Mouse (Mus musculus): Measurements from ENCODE around the gene Bri3.

The Bri3 gene

DNA sequence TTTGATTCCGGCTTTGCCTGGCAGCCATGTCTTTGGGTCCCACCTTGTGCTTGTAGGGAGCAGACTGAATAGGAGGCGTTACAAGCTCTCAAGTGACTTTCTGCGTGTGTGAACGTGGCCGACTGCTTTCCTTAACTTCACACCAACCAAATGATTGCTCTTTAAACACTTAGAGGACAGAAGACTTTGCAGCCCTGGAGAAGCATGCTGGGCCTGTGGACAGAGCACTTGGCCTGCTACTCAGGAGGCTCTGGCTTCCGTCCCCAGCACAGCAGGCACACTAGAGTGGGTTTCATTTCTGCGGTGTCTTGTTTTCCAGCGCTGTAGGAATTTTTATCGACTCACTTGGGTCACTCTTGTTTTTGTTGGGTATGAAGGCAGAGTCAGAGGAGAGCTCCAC is 18.8 kb downstream of the Bri3 start:
- no peak for DNase-seq (ENCODE audit: extremely low spot score)

DNA sequence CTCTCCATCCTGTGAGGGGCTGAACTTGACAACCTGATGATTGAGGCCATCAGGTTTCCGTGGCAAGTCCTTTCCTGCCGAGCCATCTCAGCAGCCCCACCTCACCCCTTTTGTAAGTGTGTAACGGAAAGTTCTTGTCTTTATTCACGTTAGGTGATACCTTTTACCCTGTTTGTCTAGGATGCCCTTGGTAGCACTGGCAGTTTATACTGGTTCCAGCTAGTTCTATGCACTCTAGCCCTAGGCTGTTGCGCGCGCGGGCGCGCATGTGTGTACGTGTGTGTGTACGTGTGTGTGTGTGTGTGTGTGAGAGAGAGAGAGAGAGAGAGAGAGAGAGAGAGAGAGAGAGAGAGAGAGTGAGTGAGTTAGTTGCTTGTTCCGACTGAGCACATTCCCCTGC is 19.3 kb downstream of the Bri3 start:
- no peak for DNase-seq (ENCODE audit: extremely low spot score)

DNA sequence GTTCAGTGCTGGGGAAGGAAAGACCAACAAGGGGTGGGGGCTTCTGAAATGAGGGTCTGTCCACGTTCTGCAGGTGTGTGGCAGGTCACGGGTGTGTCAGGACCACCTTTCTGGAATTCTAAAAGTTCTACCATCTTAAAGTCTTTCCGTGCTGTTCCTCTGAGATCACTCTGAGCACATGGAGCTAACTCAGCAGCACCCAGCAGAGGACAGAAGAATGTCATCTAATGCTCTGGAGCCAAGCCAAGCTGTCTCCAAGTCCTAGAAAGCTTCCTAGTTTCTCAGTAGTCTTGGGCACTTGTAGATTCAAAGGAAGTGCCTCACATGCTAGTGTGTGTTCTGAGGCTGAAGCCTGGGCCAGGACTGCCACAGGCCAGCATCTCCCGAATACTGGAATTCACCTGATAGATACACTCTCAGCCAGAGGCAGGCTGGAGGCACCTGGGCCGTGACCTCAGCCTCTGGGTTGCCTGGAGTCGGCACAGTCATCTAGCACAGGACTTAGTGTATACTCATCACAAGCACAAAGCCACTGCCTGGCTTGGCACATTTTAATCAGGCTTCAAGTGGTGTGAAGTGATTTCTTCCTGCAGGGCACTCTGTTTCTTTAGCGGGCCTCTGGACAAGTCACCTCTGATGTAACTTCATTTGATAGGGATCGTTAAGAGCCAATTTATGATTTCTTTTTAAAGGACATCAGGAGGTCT is 23.5 kb downstream of the Bri3 start:
- no peak for DNase-seq (ENCODE audit: extremely low spot score)

DNA sequence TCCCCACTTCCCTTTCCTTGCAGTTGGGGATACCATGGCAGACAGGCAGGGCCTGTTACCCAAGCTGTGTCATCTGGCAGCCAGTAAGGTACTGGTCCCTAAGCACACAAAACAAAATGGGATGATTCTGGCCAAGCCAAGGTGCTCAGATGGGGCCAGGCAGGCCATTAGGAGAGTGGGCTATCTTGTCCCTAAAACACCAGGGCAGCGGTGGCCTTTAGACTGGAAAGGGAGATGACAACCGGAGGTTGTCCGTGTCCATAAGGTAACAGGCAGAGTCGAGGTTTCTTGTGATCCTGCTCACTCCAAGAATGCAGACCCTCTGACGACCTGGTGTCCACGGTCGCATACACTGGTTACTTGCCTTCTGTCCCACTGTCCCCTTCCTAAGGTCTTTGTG is 25.7 kb downstream of the Bri3 start:
- no peak for DNase-seq (ENCODE audit: extremely low spot score)

DNA sequence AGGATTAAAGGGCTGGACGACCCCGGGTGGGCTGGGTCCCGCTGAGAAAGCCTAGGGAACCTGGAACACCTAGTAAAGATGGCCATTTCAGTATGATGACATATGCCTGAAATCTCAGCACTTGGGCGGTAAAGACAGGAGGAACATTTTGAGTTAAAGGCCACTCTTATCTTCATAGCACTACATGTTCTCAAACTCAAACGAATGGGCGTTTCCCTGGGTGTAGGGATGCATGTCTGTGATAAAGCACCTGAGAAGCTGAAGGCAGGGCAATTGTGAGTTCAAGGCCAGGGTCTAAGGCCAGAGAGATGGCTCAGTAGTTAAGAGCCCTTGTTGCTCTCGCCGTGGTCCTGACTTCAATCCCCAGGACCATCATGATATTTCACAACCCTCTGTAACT is 26.2 kb downstream of the Bri3 start:
- DNase-seq (ENCODE audit: extremely low spot score), result no peak

DNA sequence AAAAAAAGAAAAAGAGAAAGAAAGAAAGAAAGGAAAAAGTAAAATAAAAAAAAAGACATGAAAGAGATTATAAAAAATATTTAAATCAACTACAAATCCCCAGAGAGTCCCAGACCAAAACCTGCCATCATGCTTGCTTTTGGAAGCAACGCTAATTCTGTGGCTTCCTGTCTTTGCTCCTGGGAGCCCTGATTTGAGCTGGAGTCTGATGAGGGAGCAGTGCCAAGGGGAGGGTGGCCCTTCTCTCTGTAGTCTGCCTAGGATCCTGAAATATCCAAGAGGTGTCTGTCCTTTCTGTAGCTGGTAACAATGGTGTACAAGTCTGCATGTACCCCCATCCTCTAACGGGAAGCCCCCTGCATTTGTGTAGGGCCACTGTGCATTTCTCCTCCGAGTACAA is 26.9 kb downstream of the Bri3 start:
- no peak for DNase-seq (ENCODE audit: extremely low spot score)

DNA sequence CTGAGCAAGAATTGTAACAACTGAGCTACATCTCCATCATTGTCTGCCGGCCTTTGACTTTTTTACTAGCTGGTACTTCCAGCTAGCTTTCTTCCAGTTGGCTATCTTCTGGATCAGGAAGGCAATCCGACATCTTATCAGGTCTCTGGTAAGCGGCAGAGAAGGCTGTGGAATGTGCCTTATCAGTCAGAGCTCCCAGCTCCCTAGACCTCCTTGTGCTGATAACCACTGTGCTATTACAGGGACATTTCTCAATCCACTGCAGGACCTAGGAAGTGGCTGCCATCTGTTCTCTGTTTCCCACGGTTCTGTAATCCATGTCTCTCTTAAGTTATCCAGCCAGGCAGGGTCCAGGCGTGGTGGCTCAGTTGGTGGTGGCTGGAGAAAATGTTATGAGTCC is 27.5 kb downstream of the Bri3 start:
- DNase-seq (ENCODE audit: extremely low spot score), result no peak

DNA sequence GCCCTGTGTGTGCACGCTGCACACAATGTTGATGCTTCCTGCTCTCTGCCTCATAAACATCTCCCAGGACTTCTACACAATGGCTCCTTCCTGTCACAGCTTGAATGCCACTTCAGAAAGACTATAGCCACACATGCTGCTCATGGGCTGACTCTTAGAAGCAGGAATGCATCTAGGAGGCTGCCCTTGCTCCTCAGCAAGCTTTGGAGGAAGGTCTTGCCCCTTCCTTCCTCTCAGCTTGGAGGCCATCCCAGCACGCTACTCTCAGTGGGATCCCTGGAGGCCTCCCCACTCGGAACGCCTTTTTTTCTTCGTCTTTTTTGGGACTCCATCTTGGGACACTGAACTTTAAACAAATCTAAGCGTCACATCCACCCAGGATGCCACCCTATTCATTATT is 30.7 kb downstream of the Bri3 start:
- no peak for DNase-seq (ENCODE audit: extremely low spot score)

DNA sequence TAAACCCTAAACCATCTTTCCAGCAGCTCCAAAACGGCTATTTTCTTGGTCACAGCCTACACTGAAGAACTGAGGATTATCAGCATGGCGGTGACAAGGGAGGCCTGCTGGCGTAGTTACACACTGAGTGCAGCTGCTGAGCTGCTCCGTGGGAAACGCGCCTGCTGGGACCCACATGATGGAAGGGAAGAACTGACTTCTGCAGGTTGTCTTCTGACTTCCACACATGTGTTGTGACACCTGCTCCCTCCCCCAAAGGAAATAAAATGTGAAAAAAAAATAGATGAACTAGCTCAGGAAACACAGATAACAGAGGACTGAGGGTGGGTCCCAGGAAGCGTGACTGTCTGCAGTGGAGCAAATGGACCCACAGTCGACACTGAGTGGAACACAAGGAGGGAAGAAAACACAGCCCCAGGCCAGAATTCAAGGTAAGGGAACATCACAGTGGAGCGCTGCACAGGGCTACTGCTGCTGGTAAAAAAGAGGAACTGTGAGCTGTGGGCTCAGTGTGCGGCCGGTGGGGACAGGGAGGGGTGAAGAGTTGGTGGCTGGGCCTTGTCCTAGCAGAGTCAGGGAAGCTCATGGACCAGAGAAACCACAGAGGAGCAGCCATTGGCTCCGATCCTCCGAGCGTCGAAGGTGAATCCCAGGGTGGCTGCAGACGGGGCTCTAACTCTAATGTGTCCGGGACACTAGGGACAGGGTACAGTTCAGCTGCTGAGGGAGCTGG is 32.8 kb downstream of the Bri3 start:
- DNase-seq (ENCODE audit: extremely low spot score), result no peak

DNA sequence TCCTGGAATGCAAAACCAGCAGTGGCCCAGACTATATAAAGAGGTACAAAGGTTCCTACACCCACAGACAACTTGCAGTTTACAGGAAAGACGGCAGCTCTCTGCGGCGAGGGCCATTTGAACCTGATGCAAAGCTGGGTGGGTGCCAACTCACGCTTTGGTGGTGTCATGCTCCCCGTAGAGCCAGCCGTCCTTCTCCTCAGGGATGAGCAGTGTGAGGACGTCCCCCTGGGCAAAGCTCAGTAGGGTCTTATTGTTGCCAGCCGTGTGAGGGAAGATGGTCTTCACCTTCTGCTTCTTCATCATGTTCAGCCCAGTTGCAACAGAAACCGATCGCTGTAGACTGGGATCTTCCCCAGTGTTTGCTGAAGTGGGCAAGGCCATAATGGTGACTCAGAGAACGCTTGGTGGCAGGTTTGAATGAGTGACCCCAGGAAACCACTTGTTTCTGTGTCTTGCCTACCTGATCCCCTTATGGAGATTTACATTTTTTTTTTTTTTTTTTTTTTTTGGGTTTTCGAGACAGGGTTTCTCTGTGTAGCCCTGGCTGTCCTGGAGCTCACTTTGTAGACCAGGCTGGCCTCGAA is 34.2 kb downstream of the Bri3 start:
- no peak for DNase-seq (ENCODE audit: extremely low spot score)

DNA sequence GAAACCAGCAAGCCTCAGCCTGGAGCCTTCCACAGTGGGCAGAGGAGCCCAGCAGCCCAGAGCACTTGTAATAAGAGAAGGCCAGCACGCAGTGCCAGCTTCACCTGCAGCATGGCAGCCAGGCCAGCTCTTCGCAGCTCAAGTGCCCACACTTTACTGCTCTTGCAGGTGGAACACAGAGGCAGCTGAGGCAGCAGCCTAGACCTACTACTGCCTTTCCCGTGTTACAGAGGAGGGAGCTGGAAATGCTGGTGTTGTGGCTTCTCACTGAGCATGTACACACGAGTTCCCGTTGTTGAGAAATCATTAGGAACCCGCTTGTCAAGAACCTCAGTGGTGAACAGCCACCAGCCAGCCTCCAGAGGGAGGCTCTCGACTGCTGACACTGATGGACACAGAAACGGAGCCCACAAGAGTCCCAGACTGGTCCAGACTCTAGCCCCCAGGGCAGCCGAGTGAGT is 34.9 kb downstream of the Bri3 start:
- DNase-seq (ENCODE audit: extremely low spot score), result no peak

DNA sequence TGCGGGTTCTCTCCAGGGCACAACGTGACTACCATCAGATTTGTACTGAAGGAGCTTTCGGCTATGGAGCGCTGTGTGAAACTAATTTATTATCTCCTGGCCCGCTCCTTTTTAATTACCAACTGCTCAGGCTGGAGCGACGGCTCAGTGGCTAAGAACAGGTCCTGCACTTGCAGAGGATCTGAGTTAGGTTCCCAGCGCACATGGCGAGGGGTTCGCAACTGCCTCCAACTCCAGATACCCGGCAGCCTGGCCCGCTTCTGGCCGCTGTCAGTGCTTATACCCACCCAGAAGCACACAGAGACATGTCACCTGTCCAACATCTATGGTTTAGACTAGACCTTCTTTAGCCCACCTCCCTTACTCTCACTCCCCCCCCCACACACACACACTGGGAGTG is 35.7 kb downstream of the Bri3 start:
- no peak for DNase-seq (ENCODE audit: extremely low spot score)

DNA sequence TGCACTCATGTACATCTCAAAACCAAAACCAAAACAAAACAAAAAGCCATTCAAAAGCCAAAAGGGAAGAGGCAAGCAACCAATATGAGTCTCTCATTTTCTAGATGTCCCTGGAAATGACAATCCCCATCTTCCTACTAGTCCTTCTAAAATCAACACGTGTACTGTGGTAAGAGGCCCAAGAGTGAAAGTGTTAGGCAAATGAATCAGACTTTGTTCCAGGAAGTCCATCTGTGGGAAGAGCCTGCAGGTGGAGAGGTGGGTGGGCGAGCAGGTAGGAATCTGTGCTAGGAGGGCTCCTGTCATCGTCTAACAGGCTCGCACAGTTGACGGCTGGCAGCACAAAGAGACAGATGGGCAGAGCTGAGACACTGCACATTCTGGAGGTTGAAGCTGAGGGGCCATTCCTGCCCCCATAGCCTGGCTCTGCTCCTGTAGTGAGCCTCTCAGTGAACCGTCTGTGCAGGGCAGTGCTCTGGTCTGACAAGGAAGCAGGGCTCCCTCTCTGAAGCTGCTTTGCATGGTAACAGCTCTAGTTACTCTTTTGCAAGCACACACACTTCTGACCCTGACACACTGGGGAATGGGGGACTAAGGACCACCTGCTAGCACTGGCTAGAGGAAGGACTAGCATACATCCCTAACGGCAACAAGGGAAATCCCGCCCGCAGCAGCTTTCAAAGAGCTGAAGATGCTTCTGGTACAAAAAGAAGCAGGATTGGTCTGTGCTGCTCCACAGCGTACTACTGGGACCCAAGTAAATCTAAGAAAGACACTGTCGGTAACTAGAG is 38.4 kb downstream of the Bri3 start:
- DNase-seq (ENCODE audit: extremely low spot score), result no peak

DNA sequence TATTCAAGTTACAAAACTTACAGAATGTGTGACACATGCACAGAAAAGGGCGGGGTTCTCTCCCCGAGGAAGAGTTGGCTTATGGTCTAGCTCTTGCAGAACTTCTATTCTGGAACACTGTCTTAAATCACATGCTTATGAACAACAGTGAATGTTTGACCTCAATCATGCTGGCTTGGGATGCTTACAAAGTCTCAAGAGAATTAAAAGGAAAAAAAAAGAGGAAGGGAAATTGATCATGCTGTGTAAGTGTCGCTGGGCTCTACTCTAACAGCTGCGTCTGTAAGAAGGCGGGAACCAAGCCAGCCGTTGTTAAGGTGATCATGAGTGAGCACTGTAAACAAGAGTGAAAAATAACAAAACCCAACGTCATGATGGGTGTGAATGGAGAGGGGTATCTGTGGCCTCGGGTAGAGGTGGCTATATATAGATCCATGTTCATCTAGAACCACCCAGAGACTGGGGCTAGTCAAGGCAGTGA is 39.4 kb downstream of the Bri3 start:
- DNase-seq (ENCODE audit: extremely low spot score), result no peak

DNA sequence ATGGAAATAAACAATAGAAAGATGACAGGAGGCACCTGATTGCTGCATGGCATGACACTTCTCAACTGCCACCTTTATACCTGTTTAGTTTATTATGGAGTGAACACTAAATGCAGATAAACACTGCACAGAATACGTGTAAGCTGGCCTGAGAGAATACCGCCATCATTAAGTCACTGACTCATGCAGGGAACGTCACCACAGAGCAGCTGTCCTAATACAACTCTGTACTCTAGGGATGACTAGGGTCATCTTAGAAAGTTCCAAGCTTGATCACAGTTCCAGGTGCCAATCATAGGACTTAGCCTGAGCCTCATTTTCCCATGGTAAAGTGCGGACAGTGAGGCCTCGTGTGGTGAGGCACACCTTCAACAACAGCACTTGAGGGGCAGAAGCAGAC is 40.4 kb downstream of the Bri3 start:
- DNase-seq (ENCODE audit: extremely low spot score), result no peak

DNA sequence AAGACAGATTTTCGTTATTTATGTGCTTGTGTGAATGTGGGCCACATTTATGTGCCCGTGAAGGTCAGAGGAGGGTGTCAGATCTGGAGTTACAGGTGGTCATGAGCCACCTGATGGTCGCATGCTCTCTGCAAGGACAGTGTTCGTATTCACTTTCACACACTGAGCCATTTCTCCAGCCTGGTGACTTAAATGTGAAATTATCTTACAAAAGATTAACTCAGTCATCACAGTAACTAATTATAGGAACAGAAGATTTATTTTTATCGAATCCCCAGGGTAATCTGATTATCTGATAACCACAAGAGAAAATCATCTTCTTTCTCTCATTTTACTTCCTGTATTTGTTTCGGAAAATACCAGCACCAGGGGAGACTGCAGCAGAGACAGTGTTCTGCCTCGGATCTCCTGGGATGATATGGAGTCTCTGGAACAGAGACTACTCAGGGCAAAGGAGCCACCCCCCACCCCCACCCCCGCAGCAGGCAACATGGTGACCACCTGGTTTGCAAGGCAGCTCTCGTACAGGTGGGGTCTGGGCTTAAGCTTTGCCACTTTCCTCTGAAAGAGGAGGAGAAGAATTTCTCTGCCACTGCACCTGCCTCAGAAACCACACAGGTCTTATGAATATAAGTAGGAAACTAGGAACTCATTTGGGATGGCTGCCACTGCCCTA is 42.5 kb downstream of the Bri3 start:
- no peak for DNase-seq (ENCODE audit: extremely low spot score)

DNA sequence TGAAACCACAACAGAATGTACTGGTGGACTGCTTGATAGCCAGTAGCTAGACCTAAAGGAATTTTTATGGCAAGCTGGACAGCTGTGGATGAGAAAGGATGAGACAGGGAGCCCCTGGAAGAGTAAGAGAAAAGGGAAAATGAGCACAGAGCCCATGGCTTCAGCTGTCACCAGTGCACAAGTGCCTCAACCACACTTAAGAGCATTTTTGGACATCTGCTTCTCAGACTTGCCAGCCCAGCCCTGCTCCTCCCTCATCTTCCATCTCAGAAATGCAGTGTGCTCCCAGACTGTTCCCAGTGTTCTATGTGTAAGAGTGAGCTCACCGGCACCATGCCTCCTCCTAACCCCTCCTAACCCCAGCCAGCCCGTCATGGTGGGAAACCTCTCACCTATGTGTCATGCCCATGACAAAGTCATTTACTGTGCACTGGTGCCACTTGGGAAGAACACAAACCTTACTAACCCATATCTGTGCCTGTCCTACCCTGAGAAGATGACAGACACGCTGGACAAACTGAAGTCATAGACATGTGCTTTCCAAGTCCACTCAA is 43.1 kb downstream of the Bri3 start:
- no peak for DNase-seq (ENCODE audit: extremely low spot score)

DNA sequence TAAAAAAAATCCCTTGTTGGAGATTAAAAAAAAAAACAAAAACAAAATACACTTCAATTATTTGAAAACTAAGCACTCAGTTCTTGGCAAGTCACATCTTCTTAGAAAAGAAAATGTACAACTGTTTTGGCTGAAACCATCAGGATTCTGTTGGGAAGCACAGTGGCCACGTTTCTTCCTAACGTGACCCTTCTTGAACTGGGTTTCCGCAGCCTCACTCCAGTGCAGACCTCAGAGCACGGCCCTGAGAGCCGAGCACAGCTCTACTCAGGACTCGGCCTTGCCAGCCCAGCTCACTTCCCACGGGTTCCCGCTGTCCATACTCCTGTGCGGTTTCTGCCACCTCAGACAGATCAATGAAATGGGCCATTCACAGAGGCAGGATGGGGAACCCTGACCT is 44.2 kb downstream of the Bri3 start:
- DNase-seq (ENCODE audit: extremely low spot score), result no peak

DNA sequence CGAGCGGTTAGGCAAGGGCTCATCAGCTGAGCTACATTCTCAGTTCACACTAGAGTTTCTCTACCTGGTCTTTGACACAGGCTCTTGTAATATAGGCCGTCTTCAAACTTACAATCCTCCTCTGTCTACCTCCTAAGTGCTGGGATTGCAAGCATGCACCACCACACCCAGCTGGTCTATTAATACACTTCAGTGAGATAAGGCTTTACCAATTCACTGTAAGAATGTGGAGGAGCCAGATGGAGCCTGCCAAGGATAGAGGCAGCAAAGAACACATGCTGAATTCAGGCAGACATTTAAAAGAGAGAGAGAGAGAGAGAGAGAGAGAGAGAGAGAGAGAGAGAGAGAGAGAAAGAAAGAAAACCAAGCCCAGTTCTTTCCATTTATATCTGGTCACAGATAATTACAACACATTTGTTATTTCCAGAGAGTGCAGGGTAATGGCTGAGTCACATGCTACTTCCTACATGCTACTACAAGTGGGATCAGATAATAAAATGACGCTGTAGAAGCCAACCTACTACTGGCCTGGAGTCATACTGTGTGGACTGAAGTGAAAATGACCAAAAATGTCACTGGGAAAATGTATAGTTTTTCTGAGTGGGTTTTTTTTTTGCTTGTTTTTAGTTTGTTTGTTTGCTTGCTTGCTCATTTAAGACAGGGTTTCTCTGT is 45.7 kb downstream of the Bri3 start:
- DNase-seq (ENCODE audit: extremely low spot score), result no peak

DNA sequence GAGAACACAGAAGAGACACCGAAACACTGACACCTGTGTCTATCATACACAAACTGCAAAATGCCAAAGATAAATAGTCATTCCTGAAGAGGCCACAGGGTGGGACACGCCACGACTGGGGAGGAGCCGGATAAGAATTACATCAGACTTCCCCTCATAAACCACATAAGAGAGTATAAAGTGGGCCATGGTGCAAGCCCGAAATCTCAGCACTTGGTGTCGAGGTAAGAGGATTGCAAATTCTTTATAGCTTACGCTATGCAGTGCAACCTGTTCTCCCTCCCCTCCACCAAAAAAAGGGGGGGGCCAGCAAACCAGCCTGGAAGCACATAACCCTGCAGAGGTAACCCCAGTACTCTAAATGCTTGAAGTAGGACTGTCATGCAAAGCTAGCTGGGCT is 50.7 kb downstream of the Bri3 start:
- no peak for DNase-seq (ENCODE audit: extremely low spot score)

DNA sequence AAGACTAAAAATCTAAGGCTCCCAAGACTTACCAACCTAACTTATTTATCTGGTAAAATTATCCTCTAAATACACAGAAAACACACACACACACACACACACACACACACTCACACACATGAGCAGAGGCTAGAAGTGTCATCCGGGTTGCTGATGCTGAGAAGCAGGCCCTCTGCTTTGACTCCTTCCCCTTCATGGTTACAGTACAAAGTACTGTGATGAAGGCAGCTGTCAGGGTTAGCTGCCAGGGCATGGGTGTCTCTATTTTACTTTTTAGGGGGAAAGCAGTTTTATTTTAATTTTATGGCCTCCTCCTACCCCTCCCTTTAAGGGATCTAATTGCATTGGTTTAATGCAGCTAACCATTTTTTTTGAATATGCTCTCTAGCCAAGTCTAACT is 51.1 kb downstream of the Bri3 start:
- DNase-seq (ENCODE audit: extremely low spot score), result no peak

All from embryo, embryonic 9.5 days (tissue).